Mouse (Mus musculus) forelimb bud, embryonic 11.5 days (tissue): ENCODE measurements around the gene Cdkn2d.
A peak's percentile ranks its signal among the peaks of the same experiment; 100 is the strongest.
"Not testable (repeated sequence)": the region's sequence is repeated elsewhere in the genome, so short reads cannot be mapped to it uniquely, and the experiment has no call there.

Experiments used
- DNase-seq: peaks from one replicate; pipeline ENCODE4 v3.0.0-alpha.2; 2012; ENCODE audit warnings: low read depth, low spot score

Gene Cdkn2d

GRCm38 (mm10) chr9:21291022-21291787 lies at the start of gene Cdkn2d:
Gene Cdkn2d, minus strand, starts transcription at chr9:21291407.
- peak; percentile 100 for DNase-seq

GRCm38 (mm10) chr9:21340411-21340810 lies 49.2 kb upstream of the Cdkn2d start:
- DNase-seq, result no peak

- DNase-seq, result no peak
Observed at GRCm38 (mm10) chr9:21337652-21338051, 46.4 kb upstream of the Cdkn2d start.

- no peak for DNase-seq
Observed at GRCm38 (mm10) chr9:21336491-21336890, 45.3 kb upstream of the Cdkn2d start.

GRCm38 (mm10) chr9:21335391-21335790 lies 44.2 kb upstream of the Cdkn2d start:
- DNase-seq, result no peak

- no peak for DNase-seq
Observed at GRCm38 (mm10) chr9:21334747-21335146, 43.5 kb upstream of the Cdkn2d start.

- DNase-seq, result no peak
Observed at GRCm38 (mm10) chr9:21333523-21333922, 42.3 kb upstream of the Cdkn2d start.

- no peak for DNase-seq
Observed at GRCm38 (mm10) chr9:21332161-21333061, 41.2 kb upstream of the Cdkn2d start.

- no peak for DNase-seq
Observed at GRCm38 (mm10) chr9:21331365-21332140, 40.3 kb upstream of the Cdkn2d start.

- no peak for DNase-seq
Observed at GRCm38 (mm10) chr9:21329699-21330289, 38.6 kb upstream of the Cdkn2d start.

- DNase-seq, result no peak
Observed at GRCm38 (mm10) chr9:21329041-21329440, 37.8 kb upstream of the Cdkn2d start.

- no peak for DNase-seq
Observed at GRCm38 (mm10) chr9:21328041-21328440, 36.8 kb upstream of the Cdkn2d start.

GRCm38 (mm10) chr9:21327569-21327968 lies 36.4 kb upstream of the Cdkn2d start:
- no peak for DNase-seq

GRCm38 (mm10) chr9:21324269-21324668 lies 33.1 kb upstream of the Cdkn2d start:
- DNase-seq, result no peak

- DNase-seq, result not testable (repeated sequence)
Observed at GRCm38 (mm10) chr9:21322917-21323297, 31.7 kb upstream of the Cdkn2d start.

- DNase-seq, result no peak
Observed at GRCm38 (mm10) chr9:21322211-21322916, 31.2 kb upstream of the Cdkn2d start.

- DNase-seq, result no peak
Observed at GRCm38 (mm10) chr9:21321513-21321835, 30.3 kb upstream of the Cdkn2d start.

- peak; percentile 80 for DNase-seq
Observed at GRCm38 (mm10) chr9:21320619-21321512, 29.7 kb upstream of the Cdkn2d start, which contains the start of gene Slc44a2. Gene Slc44a2, plus strand, starts transcription at chr9:21320698.

GRCm38 (mm10) chr9:21320280-21320618 lies 29.0 kb upstream of the Cdkn2d start:
- no peak for DNase-seq

- DNase-seq, result no peak
Observed at GRCm38 (mm10) chr9:21319503-21319902, 28.3 kb upstream of the Cdkn2d start.
